ENCODE assay signal across 8 mouse cellular contexts in genomic region chr12:40220001-40220570, GRCm38 (mm10). TPM values are rescaled to one million over a fixed set of nuclear protein-coding genes. Genes with fewer than 3 reads are reported as not detected.
DNase-seq lines count a peak whose midpoint lies in the region; ATAC-seq and TF ChIP-seq lines count a peak whose summit lies in the region.

No protein-coding gene starts in this region.

- intact Hi-C loops in heart, postnatal 36 days (cut with DNase I): loop anchor here (10.0 kb wide), 1 partner anchor 805 kb away; the partner anchor contains the start of gene Immp2l

- H3K9me3 ChIP-seq in midbrain, embryonic 13.5 days: no peaks in the 10 kb centered on the region

- 59% methylated on average over 3 of the region's 3 CpGs for WGBS in midbrain, embryonic 13.5 days

- peak; percentile 17 for DNase-seq in urinary bladder, postnatal 14 days (ENCODE audit: low spot score)
- DNase-seq in urinary bladder, postnatal 4 days (ENCODE audit: low spot score in 2 of 2): no peak
- peak; percentile 56 to 64 for DNase-seq in heart, postnatal 36 days
- DNase-seq in layer of hippocampus, postnatal 14 days (ENCODE audit: low spot score in 2 of 2): peak; percentile 23 to 66
- no peak for DNase-seq in embryo, embryonic 10.5 days (ENCODE audit: low spot score)
- DNase-seq in retina, postnatal 1 day: no peak

- peak overlapping the region; percentile 31 for H3K27ac ChIP-seq in embryonic fibroblast, embryonic 13.5 days (ENCODE audit: insufficient read depth, low read length)
- H3K27ac ChIP-seq in midbrain, embryonic 13.5 days: no peak overlapping the region

- no peak for ATAC-seq in midbrain, embryonic 13.5 days

- H3K36me3 ChIP-seq in midbrain, embryonic 13.5 days: peaks cover 19% of the 10 kb centered on the region

- no peaks in the 10 kb centered on the region for H3K27me3 ChIP-seq in midbrain, embryonic 13.5 days

- no peak for TF ChIP-seq POLR2A in embryonic fibroblast, embryonic 13.5 days (IDR thresholded peaks at IDR 0.05; ENCODE audit: low read depth, low read length)

- H3K9ac ChIP-seq in midbrain, embryonic 13.5 days (replicated peaks): peak overlapping the region; percentile 24; the same call in 1 of the 2 replicates

- peak overlapping the region; percentile 99 for H3K4me3 ChIP-seq in embryonic fibroblast, embryonic 13.5 days (ENCODE audit: insufficient read depth, low read length)
- H3K4me3 ChIP-seq in midbrain, embryonic 13.5 days (replicated peaks): peak overlapping the region; percentile 94

- no peak for TF ChIP-seq CTCF in embryonic fibroblast, embryonic 13.5 days (IDR thresholded peaks at IDR 0.05; ENCODE audit: borderline replicate concordance, insufficient read depth, low read length)

- peak overlapping the region; percentile 68 for H3K4me2 ChIP-seq in midbrain, embryonic 13.5 days (replicated peaks)

- H3K4me1 ChIP-seq in embryonic fibroblast, embryonic 13.5 days (ENCODE audit: control insufficient read depth, insufficient read depth, low read length): peaks cover 6% of the 10 kb centered on the region; the same call in 1 of the 2 replicates
- H3K4me1 ChIP-seq in midbrain, embryonic 13.5 days (replicated peaks): peaks cover 25% of the 10 kb centered on the region

RNA-seq across cellular contexts. Expression of gene Lsmem1, which starts 20.8 kb away (rescaled TPM):
- polyA plus RNA-seq in embryonic fibroblast, embryonic 13.5 days (2011; ENCODE audit: insufficient read length, low read depth, missing spikeins): not detected in 2 replicates
- total RNA-seq in heart, postnatal 36 days (2021): 10 to 100 TPM; 40.4 to 47.6 TPM
- under 1 TPM; 0.25 to 0.86 TPM for total RNA-seq in layer of hippocampus, postnatal 14 days (2021)
- polyA plus RNA-seq in midbrain, embryonic 13.5 days (2015; fragmentation: Nextera tagmentation; extraction: Ambion mirVana): not detected in 2 replicates

RNA-seq across cellular contexts. Expression of gene Ifrd1, which starts 28.2 kb away (rescaled TPM):
- polyA plus RNA-seq in embryonic fibroblast, embryonic 13.5 days (2011; ENCODE audit: insufficient read length, low read depth, missing spikeins): 151 and 161 TPM in 2 replicates
- total RNA-seq in heart, postnatal 36 days (2021): 10 to 100 TPM; 87.2 to 89.6 TPM
- 10 to 100 TPM; 85.2 to 96.9 TPM for total RNA-seq in layer of hippocampus, postnatal 14 days (2021)
- 164 and 172 TPM in 2 replicates for polyA plus RNA-seq in midbrain, embryonic 13.5 days (2015; fragmentation: Nextera tagmentation; extraction: Ambion mirVana)

Comparison
In these comparisons a context has a peak if more than half of its experiments do, and no peak if none do; other contexts are left out.
1. DNase-seq: peak in urinary bladder, postnatal 14 days (single experiment), heart, postnatal 36 days (2 of 2) and layer of hippocampus, postnatal 14 days (2 of 2); none in urinary bladder, postnatal 4 days (0 of 2), embryo, embryonic 10.5 days (single experiment) and retina, postnatal 1 day (single experiment).
2. RNA of gene Lsmem1, which starts 20.8 kb away (total RNA-seq): 40.4 to 47.6 TPM in heart, postnatal 36 days; 0.25 to 0.86 TPM in layer of hippocampus, postnatal 14 days; every median in the first group is over 10 times any median in the second.